Mouse (Mus musculus) liver, embryonic 11.5 days (tissue): Measurements from ENCODE around the gene Atxn10. TPM values are rescaled to one million over a fixed set of nuclear protein-coding genes. Genes with fewer than 3 reads are reported as not detected.

Experiments used
- ATAC-seq: fragments of 200-750 bp; cut with Nextera tagmentation; replicated peaks from 2 replicates; pipeline ENCODE4 v1.8.0; 2017; ENCODE audit warnings: moderate number of reproducible peaks, mild to moderate bottlenecking, moderate TSS enrichment, moderate library complexity; ENCODE audit not compliant: low FRiP score
- DNase-seq: peaks from one replicate; pipeline ENCODE4 v3.0.0-alpha.2; 2017; ENCODE audit warnings: low spot score
- H3K27ac ChIP-seq: fragments of 300-500 bp; sonication (generic); 2 replicates; pipeline ENCODE4 v1.5.1; 2014; ENCODE audit warnings: mild to moderate bottlenecking, low read depth, low read length, control low read depth
- H3K27me3 ChIP-seq: fragments of 300-500 bp; sonication (generic); replicated peaks from 2 replicates; pipeline ENCODE4 v1.6.1; 2014; ENCODE audit warnings: low read length, mixed read lengths; ENCODE audit not compliant: control insufficient read depth, insufficient read depth
- H3K36me3 ChIP-seq: fragments of 300-500 bp; sonication (generic); 2 replicates; pipeline ENCODE4 v1.6.1; 2014; ENCODE audit warnings: mild to moderate bottlenecking, low read length, moderate library complexity, mixed read lengths; ENCODE audit not compliant: control insufficient read depth, insufficient read depth
- H3K4me1 ChIP-seq: fragments of 300-500 bp; sonication (generic); replicated peaks from 2 replicates; pipeline ENCODE4 v1.6.1; 2014; ENCODE audit warnings: low read length, mixed read lengths; ENCODE audit not compliant: control insufficient read depth, insufficient read depth
- H3K4me2 ChIP-seq: fragments of 300-500 bp; sonication (generic); 2 replicates; pipeline ENCODE4 v1.6.1; 2014; ENCODE audit warnings: mild to moderate bottlenecking, control low read depth, moderate library complexity
- H3K4me3 ChIP-seq: fragments of 300-500 bp; sonication (generic); 2 replicates; pipeline ENCODE4 v1.5.1; 2014; ENCODE audit warnings: low read depth, low read length, control low read depth
- H3K9ac ChIP-seq: fragments of 300-500 bp; sonication (generic); 2 replicates; pipeline ENCODE4 v1.6.1; 2014; ENCODE audit warnings: low read depth, low read length, control low read depth
- H3K9me3 ChIP-seq: fragments of 300-500 bp; sonication (generic); 2 replicates; pipeline ENCODE4 v1.6.1; 2016; ENCODE audit warnings: low read length, inconsistent platforms, mixed read lengths; ENCODE audit not compliant: control insufficient read depth
- WGBS: fragments of 180-500 bp; shearing (Covaris S2); extraction: QIAGEN DNeasy Blood & Tissue Kit; methylation state at CpG from one replicate; pipeline ENCODE4 v1.1.7; 2014; 5-methylcytosine and 5-hydroxymethylcytosine counted together
- polyA plus RNA-seq: library from polyadenylated mRNA; unstranded; fragments of >200 nt; fragmentation: Nextera tagmentation; extraction: Ambion mirVana; gene quantifications from 2 replicates; pipeline ENCODE4 v1.2.1, GENCODE M21; 2014

Gene Atxn10
- polyA plus RNA-seq, 1 experiment from 2014 or later = 196 TPM

DNA sequence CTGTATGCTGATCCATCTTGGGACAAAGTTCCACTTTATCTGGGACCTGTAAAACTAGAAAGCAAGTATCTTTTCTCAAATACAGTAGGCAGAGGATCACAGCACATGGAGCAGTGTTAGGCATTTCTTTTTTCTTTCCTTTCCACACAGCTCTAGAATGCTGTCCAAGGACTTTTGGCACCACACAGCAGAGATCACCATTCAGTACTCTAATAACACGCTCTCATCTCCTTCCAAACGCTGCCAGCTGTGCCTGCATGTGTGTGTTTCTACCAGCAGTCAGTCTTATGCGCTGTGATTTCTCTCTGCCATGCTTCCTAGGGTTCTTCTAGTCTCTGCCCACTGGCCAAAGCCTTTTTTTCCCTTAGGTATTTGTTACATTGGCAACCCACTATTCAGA, 28.3 kb downstream of the Atxn10 start:
- Histone ChIP-seq H3K4me2 (no peak overlapping the region), H3K4me1 (no peaks in the 10 kb centered on the region), H3K27ac (no peak overlapping the region), H3K9ac (no peak overlapping the region), H3K36me3 (peaks cover 23% of the 10 kb centered on the region; the same call in 1 of the 2 replicates), H3K9me3 (no peaks in the 10 kb centered on the region), H3K4me3 (no peak overlapping the region), H3K27me3 (no peaks in the 10 kb centered on the region)
- DNase-seq (no peak), ATAC-seq (no peak)
- 87% methylated on average over 3 of the region's 3 CpGs for WGBS

DNA sequence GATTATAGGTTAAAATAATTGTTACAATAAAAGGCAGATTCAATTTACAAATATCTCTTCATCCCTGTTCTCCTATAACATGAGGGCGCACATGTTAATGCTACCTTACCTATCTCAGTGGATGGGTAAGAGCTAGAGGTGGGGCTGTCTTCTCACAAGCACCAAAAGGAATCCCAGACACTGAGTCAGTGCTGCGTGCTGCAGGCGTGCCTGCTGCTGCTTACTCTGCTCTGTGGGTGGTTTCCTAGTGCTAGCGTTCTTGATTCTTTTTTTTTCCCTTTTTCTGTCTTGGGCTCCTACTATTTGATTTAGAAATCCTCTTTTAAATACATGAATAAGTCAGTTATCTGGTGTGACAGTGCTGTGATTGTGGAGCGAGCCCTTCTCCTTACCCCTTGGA, 30.9 kb downstream of the Atxn10 start:
- H3K4me2 ChIP-seq = no peak overlapping the region
- DNase-seq (no peak), ATAC-seq (no peak)
- peaks cover 10% of the 10 kb centered on the region; the same call in 1 of the 2 replicates for H3K36me3 ChIP-seq
- no peaks in the 10 kb centered on the region for H3K9me3 ChIP-seq
- no peak overlapping the region for H3K4me3 ChIP-seq
- no peak overlapping the region for H3K9ac ChIP-seq
- H3K4me1 ChIP-seq = no peaks in the 10 kb centered on the region
- no peaks in the 10 kb centered on the region for H3K27me3 ChIP-seq
- H3K27ac ChIP-seq = no peak overlapping the region
- 84% methylated on average over 5 of the region's 5 CpGs for WGBS

DNA sequence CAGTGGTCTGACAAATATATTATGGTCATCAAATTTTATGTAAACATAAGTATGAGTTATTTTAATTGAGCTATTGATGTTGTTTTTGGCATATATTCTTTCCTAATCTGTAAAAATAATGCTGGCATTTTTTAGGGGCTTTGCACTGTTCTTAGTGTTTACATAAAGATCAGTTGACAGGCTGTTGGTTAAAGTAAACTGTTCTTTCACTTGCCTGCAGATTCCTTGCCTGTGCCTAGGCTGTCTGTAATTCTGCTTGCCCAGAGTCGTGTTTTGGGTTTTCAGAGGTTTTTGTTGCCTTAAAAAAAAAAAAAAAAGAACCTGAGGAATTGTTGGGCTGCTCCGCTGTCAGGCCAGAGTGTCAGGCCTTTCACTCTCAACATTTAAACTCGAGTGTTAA, 33.7 kb downstream of the Atxn10 start:
- DNase-seq = no peak
- Histone ChIP-seq H3K9me3 (no peaks in the 10 kb centered on the region), H3K36me3 (peaks cover 5% of the 10 kb centered on the region; the same call in 1 of the 2 replicates), H3K27me3 (no peaks in the 10 kb centered on the region), H3K27ac (no peak overlapping the region), H3K4me3 (no peak overlapping the region), H3K4me2 (no peak overlapping the region), H3K4me1 (no peaks in the 10 kb centered on the region), H3K9ac (no peak overlapping the region)
- no peak for ATAC-seq
- WGBS = 60% methylated on average over 3 of the region's 3 CpGs

DNA sequence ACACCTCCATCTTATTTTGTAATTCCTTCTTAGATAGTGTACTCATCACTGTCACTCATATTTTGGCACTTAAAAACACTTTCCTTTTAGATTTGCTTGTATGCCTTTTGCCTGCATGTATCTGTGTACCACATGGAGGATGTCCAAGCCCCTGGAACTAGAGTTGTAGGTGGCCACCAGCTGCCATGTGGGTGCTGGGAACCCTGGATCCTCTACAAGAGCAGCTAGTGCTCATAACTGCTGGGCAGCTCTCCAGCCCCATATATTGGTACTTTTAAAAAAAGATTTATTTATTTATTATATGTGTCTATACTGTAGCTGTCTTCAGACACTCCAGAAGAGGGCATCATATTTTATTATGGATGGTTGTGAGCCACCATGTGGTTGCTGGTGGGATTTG, 37.1 kb downstream of the Atxn10 start:
- Histone ChIP-seq H3K4me1 (no peaks in the 10 kb centered on the region), H3K9ac (no peak overlapping the region), H3K36me3 (peaks cover 13% of the 10 kb centered on the region; the same call in 1 of the 2 replicates), H3K27me3 (no peaks in the 10 kb centered on the region), H3K27ac (no peak overlapping the region), H3K4me3 (no peak overlapping the region), H3K9me3 (no peaks in the 10 kb centered on the region), H3K4me2 (no peak overlapping the region)
- DNase-seq (no peak), ATAC-seq (no peak)

DNA sequence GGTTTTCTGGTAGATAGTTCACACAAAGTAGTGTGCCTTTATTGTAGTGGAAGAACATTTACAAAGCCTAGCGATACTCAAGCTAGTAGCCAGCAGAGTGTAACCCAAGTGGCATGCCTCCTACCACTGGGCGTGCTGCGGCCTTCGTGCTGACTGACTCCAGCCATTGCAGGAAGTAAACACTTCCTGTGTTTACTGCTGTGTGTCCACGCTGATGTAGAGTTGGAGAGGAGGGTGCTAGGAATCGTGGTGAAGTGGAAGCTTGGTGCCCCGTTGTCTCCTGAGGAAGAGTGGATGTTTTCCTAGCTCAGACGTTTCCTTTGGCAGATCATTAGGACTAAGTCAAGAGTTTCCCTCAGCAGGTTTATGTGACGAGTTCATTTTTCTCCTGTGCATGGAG, 47.4 kb downstream of the Atxn10 start:
- peaks cover 5% of the 10 kb centered on the region; the same call in 1 of the 2 replicates for H3K36me3 ChIP-seq
- no peak overlapping the region for H3K9ac ChIP-seq
- H3K4me1 ChIP-seq = no peaks in the 10 kb centered on the region
- no peak for ATAC-seq
- no peaks in the 10 kb centered on the region for H3K27me3 ChIP-seq
- no peak overlapping the region for H3K4me3 ChIP-seq
- no peak overlapping the region for H3K27ac ChIP-seq
- H3K4me2 ChIP-seq = no peak overlapping the region
- WGBS = 55% methylated on average over 9 of the region's 9 CpGs
- no peak for DNase-seq
- H3K9me3 ChIP-seq = no peaks in the 10 kb centered on the region

DNA sequence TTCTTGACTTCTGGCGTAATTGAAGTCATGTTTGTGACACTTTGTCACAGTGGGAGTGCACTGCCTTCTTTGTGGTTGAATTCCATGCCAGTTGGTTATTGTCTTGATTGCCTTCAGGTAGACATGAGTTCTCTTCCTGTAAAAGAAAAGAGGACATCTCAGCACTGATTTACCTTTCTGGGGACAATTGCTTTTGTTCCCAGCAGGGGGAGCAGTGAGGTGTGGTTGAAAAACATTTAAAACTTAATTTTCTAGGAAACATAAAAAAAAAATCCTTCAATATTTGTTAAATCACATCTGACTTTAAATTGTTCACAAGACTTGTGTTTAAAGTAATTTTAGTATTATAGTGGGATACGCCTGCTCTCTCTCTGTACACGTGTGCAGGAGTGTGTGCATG, 52.7 kb downstream of the Atxn10 start:
- no peak for DNase-seq
- Histone ChIP-seq H3K4me3 (no peak overlapping the region), H3K36me3 (peaks cover 2% of the 10 kb centered on the region; the same call in 1 of the 2 replicates), H3K4me1 (no peaks in the 10 kb centered on the region), H3K27me3 (no peaks in the 10 kb centered on the region), H3K4me2 (no peak overlapping the region), H3K9ac (no peak overlapping the region), H3K9me3 (no peaks in the 10 kb centered on the region), H3K27ac (no peak overlapping the region)
- WGBS = 90% methylated on average over 3 of the region's 3 CpGs
- ATAC-seq = no peak

DNA sequence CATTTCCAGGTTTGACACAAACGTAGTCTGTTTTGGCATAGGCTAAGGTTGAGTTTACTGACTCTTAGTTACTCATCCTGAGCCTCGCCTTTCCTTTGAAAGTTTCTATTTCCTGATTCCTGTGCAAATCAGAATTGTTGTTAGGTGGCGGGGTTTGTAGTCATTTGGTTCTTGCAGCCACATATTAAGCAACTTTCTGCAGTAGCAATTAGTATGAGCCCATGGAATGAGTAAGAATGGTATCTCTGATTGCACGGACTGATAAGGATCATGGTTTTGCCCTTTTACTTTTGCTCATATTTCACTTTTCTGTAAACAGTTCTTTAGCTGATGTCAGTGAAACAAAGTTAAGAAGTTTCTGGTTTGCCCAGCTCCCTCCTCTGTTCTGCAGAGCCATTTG, 53.9 kb downstream of the Atxn10 start:
- no peaks in the 10 kb centered on the region for H3K4me1 ChIP-seq
- H3K4me2 ChIP-seq = no peak overlapping the region
- ATAC-seq (no peak), DNase-seq (no peak)
- 84% methylated on average over 4 of the region's 4 CpGs for WGBS
- no peaks in the 10 kb centered on the region for H3K27me3 ChIP-seq
- no peak overlapping the region for H3K27ac ChIP-seq
- H3K9ac ChIP-seq = no peak overlapping the region
- no peaks in the 10 kb centered on the region for H3K9me3 ChIP-seq
- no peak overlapping the region for H3K4me3 ChIP-seq
- H3K36me3 ChIP-seq = no peaks in the 10 kb centered on the region; the same call in 1 of the 2 replicates

DNA sequence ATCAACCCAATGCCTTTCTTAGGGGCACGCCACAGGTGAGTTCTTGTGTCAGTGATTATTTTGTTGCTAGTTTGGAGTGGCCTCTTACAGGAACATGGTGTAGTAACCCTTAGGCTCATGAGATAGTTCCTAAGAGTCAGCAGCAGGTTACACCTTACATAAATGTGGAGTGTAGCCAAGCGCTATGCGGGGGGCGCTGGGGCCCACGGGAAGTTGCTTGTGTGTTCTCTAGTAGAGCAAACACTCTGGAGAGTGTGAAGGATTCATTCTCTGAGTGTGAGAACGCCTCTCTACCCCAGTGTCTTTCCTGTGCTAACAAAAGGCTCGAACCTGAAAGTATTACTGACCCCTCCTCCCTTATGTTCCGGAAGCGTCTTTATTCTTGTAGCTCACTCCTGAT, 59.3 kb downstream of the Atxn10 start:
- Histone ChIP-seq H3K9ac (no peak overlapping the region), H3K27me3 (no peaks in the 10 kb centered on the region), H3K9me3 (no peaks in the 10 kb centered on the region), H3K4me3 (no peak overlapping the region), H3K4me1 (no peaks in the 10 kb centered on the region), H3K27ac (no peak overlapping the region), H3K4me2 (no peak overlapping the region), H3K36me3 (no peaks in the 10 kb centered on the region; the same call in 1 of the 2 replicates)
- WGBS = 87% methylated on average over 9 of the region's 9 CpGs
- DNase-seq (no peak), ATAC-seq (no peak)

DNA sequence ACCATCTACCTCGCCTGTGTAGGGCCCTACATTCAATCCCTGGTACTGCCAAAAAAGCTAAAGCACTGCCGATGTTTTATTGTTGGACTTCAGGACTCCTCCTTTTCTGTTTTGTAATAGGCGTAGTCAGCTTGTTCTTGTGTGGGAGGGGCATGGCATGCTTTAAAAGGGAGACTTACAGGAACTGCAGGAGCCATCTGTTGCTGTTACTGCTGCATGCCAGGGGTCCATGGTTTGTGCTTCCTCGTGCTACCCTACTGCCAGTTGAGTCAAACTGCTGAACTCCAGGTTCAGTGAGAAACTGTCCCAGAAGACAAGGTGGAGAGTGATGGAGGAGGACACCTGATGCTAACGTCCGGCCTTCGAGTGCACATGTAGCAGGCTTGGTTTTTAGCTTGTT, 65.9 kb downstream of the Atxn10 start:
- no peaks in the 10 kb centered on the region for H3K36me3 ChIP-seq
- DNase-seq = no peak
- 81% methylated on average over 7 of the region's 7 CpGs for WGBS

More for the DNA sequence above, 65.9 kb downstream of the Atxn10 start:
- Histone ChIP-seq H3K27me3 (no peaks in the 10 kb centered on the region), H3K9ac (no peak overlapping the region), H3K27ac (no peak overlapping the region), H3K4me3 (no peak overlapping the region), H3K4me1 (no peaks in the 10 kb centered on the region), H3K9me3 (no peaks in the 10 kb centered on the region), H3K4me2 (no peak overlapping the region)
- no peak for ATAC-seq
